Mouse (Mus musculus): ENCODE measurements around the gene Adamts13.

Gene Adamts13

DNA sequence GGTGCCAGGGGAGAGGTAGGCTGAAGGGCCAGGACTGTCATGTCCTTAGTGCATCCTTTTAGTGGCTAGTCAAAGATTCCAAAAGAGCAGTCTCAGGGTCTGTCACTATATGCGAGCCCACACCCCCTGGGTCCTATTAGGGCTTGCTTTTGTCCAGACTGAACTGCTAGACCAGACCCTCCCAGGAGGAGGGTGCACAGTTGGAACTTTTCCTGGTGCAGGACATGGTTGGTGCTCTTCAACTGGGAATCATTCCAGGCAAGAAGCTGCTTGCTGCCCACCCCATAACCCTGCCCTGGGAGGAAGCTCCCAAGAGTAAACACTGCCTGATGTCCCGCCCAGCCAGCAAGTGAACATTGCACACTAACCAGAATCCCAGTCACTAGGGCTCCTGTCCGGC, at the start of gene Adamts13:
Gene Adamts13, plus strand, starts transcription at position 301 of the 400 bp plus-strand sequence.
- peak; percentile 16 for DNase-seq

DNA sequence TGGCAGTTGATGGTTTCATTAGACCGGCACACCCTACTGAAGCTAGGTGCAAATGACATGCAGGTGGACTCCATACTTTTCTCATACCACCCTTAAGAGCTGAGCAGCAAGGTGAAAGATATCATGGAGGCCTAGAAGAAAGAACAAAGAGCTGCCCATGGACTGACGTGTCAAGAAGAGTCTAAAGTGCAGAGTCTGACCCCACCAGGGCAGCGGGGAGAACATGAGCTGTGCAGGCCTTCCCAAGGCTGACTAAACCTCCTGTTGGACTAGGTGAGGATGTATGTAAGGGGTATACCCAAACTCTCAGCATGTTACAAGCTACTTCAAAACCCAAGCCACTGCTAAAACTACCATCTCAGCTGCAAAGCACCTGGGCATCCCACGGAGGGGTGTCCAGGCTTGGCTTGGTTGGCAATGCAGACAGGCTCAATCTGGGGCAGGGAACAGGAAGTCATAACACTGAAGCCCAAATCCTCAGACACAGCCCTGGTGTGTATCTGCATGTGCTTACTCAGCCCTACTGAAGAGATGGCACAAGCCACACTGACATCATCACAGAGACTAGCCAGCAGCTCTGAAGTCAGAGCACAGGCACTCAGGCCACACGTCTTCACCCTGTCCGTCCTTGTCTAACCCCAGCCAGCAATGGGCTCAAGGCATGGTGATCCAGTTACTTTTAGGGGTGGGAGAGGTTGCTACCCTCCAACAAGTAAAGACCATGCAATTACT, 45.3 kb upstream of the Adamts13 start:
- no peak for DNase-seq

DNA sequence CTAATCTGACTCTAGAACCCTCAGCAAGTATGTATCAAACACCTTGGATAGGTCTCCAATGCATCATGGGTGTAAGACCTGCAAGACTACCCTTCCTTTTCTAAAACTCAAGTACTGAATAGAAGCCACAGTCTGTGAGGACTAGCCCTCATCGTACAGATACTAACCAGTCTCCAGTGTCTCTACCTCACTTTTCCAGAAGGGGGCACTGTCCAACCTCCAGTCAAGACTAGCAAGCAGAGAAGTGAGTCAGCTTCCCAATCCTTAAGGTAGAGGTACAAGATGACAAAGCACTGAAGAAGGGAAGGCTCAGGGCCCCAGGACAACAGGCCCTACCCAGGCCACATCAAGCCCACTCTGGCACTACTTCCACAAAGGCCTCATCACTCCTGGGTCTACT, 42.8 kb upstream of the Adamts13 start:
- DNase-seq: peak; percentile 78

DNA sequence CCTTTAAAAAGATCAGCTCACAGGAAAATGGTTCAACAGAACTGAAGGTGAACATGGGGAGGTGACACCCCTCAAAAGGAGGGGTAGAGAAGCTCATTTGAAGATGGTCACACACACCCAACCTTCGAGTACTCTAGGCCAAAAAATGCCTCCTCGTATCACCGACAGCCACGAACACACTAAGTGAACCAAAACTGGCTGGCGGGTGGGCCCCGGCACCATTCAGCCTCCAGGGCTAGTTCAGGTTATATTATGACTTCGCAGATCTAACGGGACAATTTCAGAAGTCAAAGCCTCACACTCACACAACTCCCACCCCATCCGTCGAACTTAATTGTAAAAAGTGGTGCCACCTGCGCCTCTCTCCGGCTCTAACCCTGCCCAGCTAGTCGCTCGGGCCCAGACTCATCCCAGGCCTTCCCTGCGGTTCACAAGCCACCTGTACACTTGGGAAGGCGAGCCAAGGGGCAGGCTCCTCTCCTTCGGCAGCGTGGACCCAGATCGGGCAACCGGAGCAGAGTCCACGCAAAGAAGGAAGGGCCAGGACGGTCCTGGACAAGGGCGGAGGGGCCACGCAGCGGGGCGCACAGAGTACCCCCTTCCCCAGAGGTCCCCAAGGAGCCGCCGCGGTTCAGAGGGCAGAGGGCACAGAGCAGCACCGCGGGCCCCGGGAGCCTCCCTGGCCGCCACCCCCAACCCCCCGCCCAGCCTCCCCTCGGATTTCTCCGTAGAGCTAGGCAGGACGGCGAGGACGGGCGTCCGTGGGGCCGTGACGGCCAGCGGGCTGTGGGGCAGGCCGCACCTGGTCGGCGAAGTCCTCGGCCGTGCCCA, 40.5 kb upstream of the Adamts13 start:
- DNase-seq: peak; percentile 42

DNA sequence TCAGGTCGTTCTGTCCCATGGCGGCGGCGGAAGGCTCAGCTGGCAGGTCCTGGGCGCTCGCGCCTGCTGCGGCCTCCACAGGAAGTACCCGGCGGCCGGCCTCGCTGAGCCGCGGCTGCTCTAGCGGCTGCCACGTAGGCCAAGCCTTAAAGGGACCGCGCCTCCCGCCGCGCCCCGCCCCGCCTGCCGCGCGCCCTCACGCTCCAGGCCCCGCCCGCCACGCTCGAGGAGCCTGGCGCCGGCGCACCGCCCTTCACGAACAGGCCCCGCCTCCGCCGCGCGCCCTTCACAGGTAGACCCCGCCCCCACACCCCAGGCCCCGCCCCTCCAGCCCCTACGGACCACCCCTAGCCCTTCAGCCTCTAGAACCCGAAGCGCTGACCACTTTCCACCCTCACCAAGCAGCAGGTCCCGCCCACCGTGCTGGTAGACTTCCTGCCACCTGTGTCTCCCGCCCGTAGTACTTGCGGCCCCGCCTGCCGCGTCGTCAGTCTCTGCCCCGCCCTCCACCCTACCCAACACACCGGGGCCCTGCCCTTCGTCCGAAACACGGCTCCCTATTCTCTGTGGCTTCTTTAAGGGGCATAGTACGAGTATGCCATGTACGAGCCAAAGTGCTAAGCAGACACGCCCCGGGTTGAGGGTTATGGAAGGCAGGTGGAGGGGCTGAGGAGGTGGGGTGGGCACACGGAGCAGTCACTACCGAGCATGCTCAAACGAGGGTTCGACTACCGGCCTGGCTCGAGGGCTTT, 39.7 kb upstream of the Adamts13 start, which contains the start of the genes Surf4 and Stkld1:
Gene Surf4, minus strand, starts transcription at position 625 of the 752 bp plus-strand sequence.
Gene Stkld1, plus strand, starts transcription at position 744 of the 752 bp plus-strand sequence.
- peak; percentile 96 for DNase-seq

DNA sequence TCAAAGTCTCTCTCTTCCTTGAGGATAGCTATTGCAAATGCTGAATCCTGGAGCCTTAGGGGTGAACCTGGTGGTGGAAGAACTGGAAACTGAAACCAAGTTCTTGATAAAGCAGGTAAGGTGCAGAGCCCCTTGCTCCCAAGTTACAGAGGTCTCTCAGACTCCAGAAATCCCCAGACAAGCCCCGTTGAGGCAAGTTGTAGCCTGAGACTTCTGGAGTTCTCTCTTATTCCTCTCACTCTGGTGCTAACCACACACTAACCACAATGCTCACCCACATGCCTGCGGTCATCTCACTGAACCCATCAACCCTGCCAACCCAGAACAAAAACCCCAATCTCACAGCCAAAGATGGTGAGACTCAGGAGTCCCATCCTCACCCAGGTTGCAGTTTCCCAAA, 37.9 kb upstream of the Adamts13 start:
- no peak for DNase-seq

DNA sequence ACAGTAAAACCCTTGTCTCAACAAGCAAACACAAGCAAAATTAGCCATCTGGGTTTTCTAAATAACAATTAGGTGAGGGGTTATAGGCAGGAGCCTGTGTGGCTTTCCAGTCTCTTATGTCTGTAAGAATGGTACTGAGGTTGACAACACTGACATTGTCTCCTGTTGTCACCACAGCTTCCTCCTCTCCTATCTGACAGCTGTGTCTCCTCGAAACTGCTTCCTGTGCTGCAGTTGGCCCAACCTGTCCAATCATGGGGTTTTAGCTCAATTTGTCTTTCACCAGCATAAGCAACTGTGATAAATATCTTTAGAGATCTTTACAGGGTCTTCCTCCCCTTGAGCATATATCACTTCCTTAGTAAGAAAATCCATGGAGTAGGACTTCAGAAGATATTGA, 36.8 kb upstream of the Adamts13 start:
- DNase-seq: no peak

DNA sequence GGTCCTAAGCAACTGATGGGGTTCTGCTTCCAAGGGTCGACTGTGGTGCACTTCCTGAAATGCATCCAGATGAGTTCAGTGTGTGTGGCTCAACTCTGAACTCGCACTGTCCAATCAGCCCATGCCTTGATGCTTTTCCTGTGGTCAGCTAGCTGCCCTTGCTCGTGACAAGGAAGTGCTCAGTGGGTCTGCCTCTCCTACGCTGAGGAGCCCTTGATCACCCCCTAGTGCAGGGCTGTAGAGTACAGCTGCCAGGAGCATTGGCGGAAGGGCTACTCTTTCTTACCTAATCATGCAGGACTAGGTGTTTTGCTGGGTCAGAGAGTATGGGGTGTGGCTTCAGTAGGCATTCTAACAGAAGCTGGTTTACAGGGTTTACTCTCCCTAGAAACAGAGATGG, 31.7 kb upstream of the Adamts13 start:
- DNase-seq: peak; percentile 31

DNA sequence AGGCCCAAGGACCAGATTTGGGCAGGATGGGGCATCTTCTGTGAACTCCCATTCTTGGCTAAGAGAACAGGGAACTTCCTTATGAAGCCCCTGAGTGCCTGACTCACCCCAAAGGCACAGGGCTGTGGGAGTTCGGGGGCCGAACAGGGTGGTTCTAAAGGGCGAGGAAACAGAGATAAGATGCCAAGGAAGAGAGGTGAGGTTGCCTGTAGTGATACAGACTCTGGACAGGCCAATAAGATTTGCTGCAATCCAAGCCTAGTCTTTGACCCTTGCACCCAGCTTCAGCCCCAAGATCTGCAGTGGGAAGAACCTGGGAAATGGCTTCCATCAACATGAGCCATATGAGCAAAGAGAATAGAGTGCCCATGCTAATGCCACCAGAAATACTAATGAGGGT, 30.0 kb upstream of the Adamts13 start:
- DNase-seq: no peak

DNA sequence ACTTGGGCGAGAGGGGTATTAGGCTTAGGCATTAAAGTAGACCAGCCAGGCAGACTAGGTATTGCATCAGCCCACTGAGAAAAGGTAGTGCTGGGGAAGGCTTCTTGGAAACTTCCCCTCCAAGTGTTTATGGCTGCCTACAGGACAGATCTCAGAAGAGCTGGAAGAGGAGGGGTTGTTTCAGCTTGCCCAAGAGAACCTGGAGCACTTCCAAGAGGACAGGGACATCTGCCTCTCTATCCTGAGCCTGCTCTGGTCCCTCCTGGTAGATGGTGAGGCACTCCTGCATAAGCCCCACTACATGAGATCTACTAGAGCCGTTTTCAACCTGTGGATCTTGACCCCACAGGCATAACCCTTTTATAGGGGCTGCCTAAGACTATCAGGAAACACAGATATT, 22.8 kb upstream of the Adamts13 start:
- no peak for DNase-seq

DNA sequence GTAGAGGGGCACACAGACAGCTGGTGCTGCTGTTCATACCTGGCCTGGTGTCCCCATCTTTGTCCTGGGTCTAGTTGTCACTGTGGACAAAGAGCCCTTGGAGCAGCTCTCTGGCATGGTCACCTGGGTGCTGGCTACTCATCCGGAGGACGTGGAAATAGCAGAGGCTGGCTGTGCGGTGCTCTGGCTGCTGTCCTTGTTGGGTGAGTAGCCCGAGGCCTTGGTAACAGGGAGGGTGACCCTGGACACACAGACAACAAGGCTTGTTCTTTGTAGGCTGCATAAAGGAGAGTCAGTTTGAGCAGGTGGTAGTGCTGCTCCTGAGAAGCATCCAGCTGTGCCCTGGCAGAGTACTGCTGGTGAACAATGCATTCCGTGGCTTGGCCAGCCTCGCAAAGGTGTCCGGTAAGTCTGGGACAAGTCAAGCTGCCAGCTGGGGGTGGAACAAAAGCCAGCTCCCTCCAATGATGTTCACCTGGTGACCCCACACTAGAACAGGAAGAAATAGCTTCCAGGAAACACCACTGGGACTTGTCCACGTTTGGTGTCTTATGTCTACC, 21.8 kb upstream of the Adamts13 start:
- no peak for DNase-seq

DNA sequence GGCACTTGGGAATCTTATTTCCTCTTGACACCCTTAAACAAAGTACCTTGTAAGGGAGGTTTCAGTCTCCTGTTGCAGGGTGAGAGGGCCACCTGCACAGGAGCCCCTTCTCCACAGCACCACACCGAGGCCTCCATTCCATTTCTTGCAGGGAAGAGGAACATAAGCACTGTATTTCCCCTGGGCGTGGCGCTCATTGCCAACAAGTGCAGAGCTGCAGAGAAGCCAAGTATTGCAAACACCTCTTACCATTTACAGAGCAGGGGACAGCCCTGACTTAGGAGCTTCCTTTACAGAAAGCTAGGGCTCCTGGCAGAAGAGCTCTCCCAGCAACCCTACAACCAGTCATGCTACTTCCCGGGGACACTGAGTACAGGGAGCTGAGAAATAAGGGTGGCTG, 21.0 kb upstream of the Adamts13 start:
- DNase-seq: no peak

DNA sequence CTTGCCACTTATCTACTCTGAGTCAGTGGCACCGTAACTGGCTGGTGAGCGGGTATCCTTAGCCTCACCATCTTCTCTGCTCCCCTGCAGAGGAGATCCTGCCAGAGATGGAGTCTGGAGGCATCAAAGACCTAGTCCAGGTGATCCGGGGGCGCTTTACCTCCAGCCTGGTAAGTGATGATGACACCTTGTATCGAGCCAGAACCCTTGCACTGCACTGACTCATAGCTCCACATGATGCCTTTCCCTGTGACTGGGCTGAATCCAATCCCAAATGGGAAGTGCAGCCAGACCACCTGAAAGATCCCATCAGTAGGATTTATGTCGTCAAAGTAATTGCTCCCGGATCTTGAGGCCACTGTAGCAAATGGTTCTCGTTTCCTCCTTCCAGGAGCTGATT, 20.4 kb upstream of the Adamts13 start:
- DNase-seq: no peak

DNA sequence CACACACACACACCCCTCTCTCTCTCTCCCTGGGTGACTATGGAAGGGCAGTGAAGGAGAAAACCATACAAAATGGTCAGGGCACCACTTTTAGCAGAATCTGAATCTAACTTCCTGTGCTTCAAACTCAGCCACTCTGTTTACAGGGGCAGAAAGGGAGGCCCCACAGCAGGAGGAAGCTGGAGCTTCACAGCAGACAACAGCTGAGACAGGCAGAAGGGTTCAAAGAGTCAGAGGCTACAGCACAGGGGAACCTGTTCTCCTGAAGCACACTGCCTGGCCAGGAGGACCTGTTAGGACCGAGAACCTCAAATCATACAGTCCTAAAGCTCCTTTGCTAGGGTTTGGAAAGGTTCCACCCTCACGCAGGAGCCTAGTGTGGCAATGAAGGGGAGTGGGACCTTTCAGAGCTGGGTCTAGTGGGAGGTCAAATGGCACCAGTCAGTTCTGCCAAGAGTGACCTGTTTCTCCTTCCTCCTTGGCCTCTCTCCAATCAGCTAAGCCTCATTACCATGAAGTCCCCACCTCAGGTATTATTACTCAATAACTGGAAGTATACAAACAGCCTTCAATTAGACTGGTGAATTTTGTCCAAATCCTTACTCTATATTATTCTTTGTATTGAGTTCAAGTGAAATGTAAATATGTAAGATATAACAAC, 18.4 kb upstream of the Adamts13 start:
- no peak for DNase-seq

DNA sequence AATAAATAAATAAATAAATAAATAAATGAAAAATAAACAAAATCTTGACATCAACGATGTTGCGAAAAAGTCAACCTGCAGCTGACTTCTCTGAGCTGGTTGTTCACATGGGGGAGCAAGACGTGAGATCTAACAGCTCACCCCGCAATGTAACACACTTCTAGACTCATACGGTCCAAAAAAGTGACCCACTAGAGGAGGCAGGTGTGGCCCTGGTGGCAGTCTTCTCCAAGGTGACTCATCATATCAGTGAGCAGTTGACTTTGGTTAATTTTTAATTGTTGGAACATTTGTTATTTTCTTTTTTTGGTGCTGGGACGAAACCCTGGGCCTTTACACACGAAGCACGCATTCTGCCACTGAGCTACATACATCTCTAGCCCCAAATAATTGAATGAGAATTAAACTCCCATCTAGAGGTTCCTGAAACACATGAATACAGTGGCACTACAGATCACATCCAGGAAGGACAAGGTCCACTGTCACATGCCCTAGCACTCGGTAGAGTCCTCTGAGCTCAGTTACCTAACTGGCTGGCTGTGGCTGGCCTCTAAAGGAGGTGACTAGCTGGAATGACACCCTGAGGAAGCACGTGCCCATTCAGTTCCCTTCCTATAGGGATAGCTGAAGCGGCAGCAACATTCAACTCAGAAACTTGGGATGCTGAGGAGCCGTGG, 16.3 kb upstream of the Adamts13 start:
- DNase-seq: no peak

DNA sequence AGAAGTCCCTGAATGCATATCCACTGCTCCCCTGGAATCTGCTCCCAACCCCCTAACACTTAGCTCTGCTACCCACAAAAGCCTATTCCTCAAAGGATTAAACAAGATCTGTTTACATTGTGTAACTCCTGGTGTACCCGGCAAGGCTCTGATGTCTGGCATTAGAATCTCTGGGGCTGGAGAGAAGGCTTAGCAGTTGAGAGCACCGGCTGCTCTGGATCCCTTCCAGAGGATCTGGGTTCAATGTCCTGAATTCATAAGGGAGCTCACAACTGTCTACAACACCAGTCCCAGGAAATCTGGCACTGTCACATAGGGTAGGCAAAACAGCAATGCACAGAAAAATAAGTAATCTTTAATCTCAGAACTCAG, 15.7 kb upstream of the Adamts13 start:
- DNase-seq: no peak

DNA sequence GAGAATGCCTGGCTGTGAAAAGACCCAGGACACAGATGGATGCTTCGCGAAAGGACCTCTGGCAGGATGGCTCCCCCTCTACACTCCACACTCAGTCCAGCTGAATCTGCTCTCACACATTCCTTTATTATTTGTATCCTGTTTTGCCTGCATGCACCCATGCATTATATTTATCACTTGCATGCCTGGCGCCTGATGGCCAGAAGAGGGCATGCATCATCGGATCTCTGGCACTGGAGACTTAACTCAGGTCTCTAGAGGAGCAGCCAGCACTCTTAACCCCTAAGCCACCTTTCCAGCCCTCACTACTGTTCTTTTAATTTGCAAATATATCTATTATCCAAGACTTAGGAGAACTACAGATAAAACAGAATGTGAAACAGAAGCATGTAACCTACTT, 12.5 kb upstream of the Adamts13 start:
- DNase-seq: no peak

DNA sequence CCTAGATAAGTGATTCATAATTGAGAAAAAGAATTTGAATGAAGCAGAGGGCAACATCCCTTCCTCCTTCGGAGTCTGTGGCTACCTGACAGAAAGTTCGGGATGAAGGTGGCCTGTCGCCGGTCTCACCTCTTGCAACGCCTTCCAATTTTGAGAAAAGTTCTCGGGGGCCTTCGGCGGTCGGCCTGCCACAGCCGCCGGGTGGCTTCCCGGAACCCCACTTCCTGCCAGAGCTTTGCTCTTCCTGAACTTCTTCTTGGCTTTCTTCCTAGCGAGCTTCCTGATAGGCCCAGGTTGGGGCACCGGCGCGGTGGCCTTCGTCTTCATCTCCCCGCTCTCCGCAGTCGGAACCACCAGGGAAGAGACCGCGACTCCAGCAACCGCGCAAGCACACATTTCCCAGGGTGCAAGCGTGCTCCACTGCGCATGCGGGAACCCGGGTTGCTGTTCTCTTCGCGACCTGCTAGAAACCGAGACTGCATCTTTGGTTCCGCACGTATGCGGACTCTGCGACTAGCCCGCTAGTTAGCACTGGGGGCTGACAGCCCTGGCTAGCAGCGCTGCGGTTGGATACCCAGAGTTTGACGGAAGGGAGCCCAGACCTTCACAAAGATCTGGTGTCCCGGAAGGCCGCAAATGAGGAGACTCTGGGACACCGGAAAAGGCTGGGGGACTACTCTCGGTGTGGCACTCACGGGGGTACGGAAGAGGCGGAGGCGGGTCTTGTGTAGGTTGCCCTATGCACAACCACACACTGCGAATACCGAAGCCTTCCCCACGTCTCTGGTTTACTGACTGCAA, 9.1 kb upstream of the Adamts13 start, which contains the start of gene Rexo4:
Gene Rexo4, minus strand, starts transcription at position 464 of the 801 bp plus-strand sequence.
- DNase-seq: peak; percentile 94

DNA sequence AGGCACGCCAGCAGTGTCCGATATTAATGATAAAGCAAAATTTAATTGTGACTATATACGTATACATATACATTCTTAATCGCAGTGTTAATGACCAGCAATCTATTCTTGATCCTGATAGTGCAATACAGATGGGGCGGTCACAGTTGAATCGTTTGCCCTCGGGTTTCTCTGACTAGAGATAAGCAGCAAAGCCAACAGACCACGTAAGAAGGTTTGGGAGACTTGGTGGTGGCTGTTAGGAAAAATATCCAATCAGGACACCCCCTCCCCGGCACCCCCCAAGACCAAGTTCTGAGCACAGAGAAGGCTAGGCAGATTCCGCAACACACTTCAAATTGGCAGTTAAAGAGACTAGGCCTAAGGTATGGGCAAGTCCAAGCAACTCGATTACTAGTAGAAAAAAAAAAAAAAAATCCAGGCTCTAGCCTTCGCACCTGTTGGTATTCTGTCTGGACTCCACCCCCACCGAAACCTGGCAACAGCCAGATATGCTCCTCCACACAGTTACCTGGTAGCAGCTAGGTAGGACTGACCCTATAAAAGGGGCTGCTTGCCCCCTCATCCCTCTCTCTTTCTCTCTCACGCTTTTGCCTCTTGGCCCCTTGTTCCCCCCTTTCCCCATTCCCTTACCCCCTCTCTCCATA, 8.4 kb upstream of the Adamts13 start:
- DNase-seq: no peak

DNA sequence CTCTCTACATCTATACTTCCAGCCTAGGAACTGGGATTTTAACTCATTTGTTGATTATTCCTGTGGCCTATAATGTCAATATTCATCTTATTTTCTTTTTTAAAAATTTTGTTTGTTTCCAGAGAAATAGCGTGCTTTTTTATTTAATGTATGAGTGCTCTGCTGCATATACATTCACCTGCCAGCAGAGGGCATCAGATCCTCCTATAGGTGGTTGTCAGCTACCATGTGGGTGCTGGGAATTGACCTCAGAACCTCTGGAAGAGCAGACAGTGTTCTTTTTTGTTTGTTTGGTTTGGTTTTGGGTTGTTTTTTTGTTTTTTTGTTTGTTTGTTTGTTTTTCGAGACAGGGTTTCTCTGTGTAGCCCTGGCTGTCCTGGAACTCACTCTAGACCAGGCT, 6.0 kb upstream of the Adamts13 start:
- no peak for DNase-seq

Data from liver (tissue).